Mouse (Mus musculus) Patski (cell line): ENCODE measurements around the gene Ggct. TPM values are rescaled to one million over a fixed set of nuclear protein-coding genes. Genes with fewer than 3 reads are reported as not detected.

Experiments
- ATAC-seq: fragments of 100-300 bp; one replicate; pipeline ENCODE4 v1.8.0; 2021
- CTCF ChIA-PET: fragments of 350-600 bp; sonication (Branson Sonifier 250); formaldehyde crosslinking; loops from one replicate; lab custom pipeline; 2022; ENCODE audit warnings: inconsistent platforms; lab: Charles Lee
- POLR2A ChIA-PET: fragments of 350-600 bp; sonication (Branson Sonifier 250); formaldehyde crosslinking; loops from one replicate; lab custom pipeline; 2022; ENCODE audit warnings: antibody characterized with exemption, inconsistent platforms; lab: Charles Lee
- DNase-seq: peaks from one replicate; pipeline ENCODE4 v3.0.0-alpha.2; 2011; ENCODE audit warnings: low read depth, low spot score
- H3K27me3 ChIP-seq: fragments of 371-371 bp; one replicate; pipeline ENCODE4 v1.5.1; 2021
- CTCF ChIP-seq: fragments of 100-300 bp; IDR thresholded peaks from one replicate; pipeline ENCODE4 v1.5.1; 2021
- in situ Hi-C: fragments of 300-500 bp; cut with MboI; formaldehyde crosslinking; loops from 3 replicates; pipeline ENCODE4 v1.11.1; 2018; ENCODE audit warnings: low pct_unique_long_range_greater_than_20kb, mixed read lengths
- polyA plus RNA-seq: library from polyadenylated mRNA; unstranded; gene quantifications from one replicate; pipeline ENCODE4 v1.2.3, GENCODE M21; 2021

Ggct gene
- polyA plus RNA-seq, 1 experiment from 2014 or later, result 14.2 TPM

DNA sequence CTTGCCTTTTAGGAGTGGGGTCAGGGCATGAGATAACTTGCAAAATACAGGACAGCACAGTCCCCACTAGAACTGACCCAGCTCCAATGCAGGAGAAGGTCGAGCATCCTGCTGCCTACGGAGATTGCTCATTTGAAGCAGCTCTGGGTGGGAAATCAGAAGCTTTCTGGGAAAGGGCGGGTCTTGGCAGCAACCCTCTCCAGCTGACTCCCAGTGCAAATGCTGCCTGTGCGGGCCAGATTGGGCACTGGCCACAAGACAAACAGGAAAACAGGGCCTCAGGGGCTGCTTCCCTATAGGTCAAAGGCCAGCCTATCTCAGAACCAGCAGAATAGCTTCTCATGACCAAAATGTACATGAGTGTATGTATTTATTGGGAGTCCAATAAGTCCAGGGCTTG is 53.1 kb downstream of the Ggct start:
- ChIA-PET CTCF (interaction anchor here (0.6 to 3.3 kb wide), 2 partner anchors 13 to 233 kb away, joined by 3 to 7 read pairs; no protein-coding TSS in a partner anchor), POLR2A (interaction anchor here (0.6 to 1.0 kb wide), 2 partner anchors 9 to 43 kb away, joined by 3 read pairs; no protein-coding TSS in a partner anchor)
- DNase-seq (no peak), ATAC-seq (no peak)
- no peak for TF ChIP-seq CTCF
- in situ Hi-C loops, result no loop called here
- H3K27me3 ChIP-seq, result no peaks in the 10 kb centered on the region

DNA sequence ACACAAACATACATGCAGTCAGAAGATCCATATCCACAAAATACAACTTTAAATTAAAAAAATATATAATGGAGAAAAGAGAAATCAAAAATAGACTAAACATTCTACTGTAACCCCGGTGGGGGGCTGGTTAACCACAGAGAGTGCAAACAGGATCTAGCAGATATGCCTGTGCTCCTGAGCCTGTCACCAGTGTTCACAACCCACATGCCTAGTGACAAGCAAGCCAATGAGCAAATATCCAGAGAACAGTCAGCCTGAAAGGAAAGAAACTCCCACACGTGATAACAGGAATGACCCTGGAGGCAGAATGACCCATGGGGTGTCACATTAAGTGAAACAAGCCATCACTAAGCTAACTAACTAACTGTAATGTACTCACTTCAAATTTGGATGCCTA is 56.3 kb downstream of the Ggct start:
- POLR2A ChIA-PET, result no interaction called here
- CTCF ChIA-PET, result interaction anchor here (0.9 to 1.6 kb wide), 2 partner anchors 10 to 80 kb away, joined by 3 read pairs; no protein-coding TSS in a partner anchor
- in situ Hi-C loops, result no loop called here
- TF ChIP-seq CTCF, result no peak
- ATAC-seq (no peak), DNase-seq (no peak)
- H3K27me3 ChIP-seq, result no peaks in the 10 kb centered on the region

DNA sequence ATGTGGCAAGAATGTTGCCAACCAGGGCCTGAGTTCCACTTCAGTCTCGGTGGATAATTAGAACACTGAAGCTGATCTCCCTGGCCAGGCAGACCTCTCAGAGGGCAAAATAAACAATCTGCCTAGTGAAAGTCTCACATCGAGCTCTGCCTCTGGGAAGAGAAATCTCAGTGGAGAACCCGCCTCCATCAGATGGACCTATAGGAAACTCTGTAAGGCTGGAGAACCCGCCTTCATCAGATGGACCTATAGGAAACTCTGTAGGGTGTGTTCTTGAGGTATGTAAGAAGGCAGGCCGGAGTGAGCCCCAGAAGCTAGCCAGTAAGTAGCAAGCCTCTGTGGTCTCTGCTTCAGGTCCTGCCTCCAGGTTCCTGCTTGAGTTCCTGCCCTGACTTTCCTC is 57.8 kb downstream of the Ggct start:
- in situ Hi-C loops, result no loop called here
- ChIA-PET POLR2A (no interaction called here), CTCF (interaction anchor here (1.3 kb wide), 1 partner anchor 8 kb away, joined by 4 read pairs; no protein-coding TSS in a partner anchor)
- ATAC-seq (no peak), DNase-seq (no peak)
- TF ChIP-seq CTCF, result no peak
- H3K27me3 ChIP-seq, result no peaks in the 10 kb centered on the region

DNA sequence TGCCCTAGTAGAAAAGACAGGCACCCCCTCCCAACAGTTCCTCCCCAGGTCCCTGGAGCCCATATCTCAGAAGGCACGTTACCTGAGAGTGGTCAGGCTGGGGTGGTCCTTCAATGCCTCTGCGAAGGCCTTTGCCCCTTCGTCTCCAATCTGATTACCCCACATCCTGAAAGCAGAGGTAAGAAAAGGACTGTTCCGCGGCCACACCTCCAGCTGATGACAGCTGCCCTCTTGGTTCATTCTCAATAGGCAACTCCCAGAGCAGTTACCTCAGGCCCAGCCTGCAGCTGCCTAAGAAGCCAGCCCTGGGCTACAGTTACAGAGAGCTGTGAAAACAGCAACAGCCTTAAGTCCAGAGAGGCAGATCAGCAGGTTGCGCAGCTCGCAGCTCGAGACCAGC is 58.4 kb downstream of the Ggct start:
- ATAC-seq (no peak), DNase-seq (no peak)
- H3K27me3 ChIP-seq, result no peaks in the 10 kb centered on the region
- in situ Hi-C loops, result no loop called here
- POLR2A ChIA-PET, result no interaction called here
- CTCF ChIA-PET, result interaction anchor here (1.3 kb wide), 1 partner anchor 9 kb away, joined by 4 read pairs; no protein-coding TSS in a partner anchor
- TF ChIP-seq CTCF, result no peak

DNA sequence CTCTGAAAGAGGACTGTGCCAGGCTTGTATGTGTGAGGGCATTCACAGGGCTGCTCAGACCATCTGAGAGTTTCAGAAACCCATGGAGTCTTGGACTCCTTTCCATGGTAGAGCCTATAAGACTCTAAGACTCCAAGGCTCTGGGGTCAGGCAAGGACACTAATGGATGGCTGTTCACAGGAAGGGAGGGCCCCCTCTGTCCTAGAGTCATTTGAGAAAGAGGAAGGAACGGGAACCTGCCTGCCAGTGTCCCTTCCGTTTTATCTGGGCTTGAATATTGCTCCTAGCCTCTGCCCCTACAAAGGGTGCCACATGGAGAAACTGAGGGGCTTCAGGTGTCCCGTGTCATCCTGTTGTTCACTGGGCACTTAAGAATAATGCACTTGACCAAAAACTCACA is 58.9 kb downstream of the Ggct start:
- ChIA-PET POLR2A (no interaction called here), CTCF (no interaction called here)
- in situ Hi-C loops, result no loop called here
- ATAC-seq (no peak), DNase-seq (no peak)
- no peak for TF ChIP-seq CTCF
- no peaks in the 10 kb centered on the region for H3K27me3 ChIP-seq

DNA sequence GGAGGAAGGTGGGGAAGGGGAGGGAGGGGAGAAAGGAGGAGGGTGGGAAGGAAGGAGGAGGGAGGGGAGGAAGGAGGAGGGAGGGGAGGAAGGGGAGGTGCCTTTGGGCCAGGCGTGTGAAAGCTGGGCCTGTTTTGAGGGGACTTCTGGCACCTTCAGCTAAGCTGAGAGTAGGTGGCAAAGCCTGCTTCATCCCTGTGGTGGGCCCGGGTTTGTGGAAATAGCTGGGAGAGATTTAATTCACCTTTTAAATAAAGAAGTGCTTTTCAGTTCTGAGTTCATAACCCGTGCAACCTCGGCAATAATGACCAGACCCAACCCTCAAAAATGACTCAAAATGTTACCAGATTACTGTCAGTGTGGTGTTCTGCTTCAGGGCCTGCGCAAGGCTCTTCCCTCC is 59.5 kb downstream of the Ggct start:
- CTCF ChIA-PET, result no interaction called here
- ATAC-seq (no peak), DNase-seq (no peak)
- H3K27me3 ChIP-seq, result no peaks in the 10 kb centered on the region
- in situ Hi-C loops, result no loop called here
- POLR2A ChIA-PET, result no interaction called here
- no peak for TF ChIP-seq CTCF

Other genes starting within 250 kb of the Ggct start
- gene Znrf2, start 176.0 kb downstream of the Ggct start, polyA plus RNA-seq, result 17.4 TPM
- 6.3 TPM for gene Nod1, start 20.3 kb downstream of the Ggct start, polyA plus RNA-seq
- 279 TPM for gene Gars, start 45.1 kb upstream of the Ggct start, polyA plus RNA-seq
- gene Crhr2, start 140.1 kb upstream of the Ggct start, polyA plus RNA-seq, result not detected
- 309 TPM for gene Inmt, start 182.1 kb upstream of the Ggct start, polyA plus RNA-seq
- gene Mindy4, start 210.4 kb upstream of the Ggct start, polyA plus RNA-seq, result 26.0 TPM